In the genomic region with DNA sequence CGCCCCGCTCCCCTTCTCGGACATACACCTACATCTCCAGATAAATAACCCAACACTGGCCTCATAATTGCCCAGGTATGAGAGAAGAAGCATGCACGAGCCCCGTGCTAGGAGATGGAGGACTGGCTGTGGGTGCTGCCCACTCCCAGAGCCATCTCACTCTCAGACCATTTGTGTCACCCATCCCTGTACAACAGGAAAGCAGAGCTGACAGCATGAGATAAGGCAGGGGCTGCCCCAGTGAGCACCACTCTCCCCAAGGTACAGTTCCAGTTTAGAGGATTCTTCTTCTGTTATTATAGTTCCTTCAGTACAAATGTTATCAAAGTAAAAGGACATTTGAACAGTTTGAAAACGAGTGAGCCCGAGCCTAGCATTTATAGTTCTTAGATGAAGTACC, we compare ENCODE assay signal across 19 mouse cellular contexts. TPM values are rescaled to one million over a fixed set of nuclear protein-coding genes. Genes with fewer than 3 reads are reported as not detected.
DNase-seq lines count a peak whose midpoint lies in the region; ATAC-seq lines count a peak whose summit lies in the region.
"Had no signal": no experiment of that assay in that cellular context is flagged by ENCODE, and none has a peak within 500 bp of the region (broad histone marks: within the 10 kb centered on the region; RNA-seq: fewer than 3 reads in every experiment).

No protein-coding gene starts in this region.

- no peak overlapping the region for H3K4me2 ChIP-seq in heart, embryonic 16.5 days (ENCODE audit: low read depth, low read length)
- no peak overlapping the region for H3K4me2 ChIP-seq in liver, embryonic 15.5 days
- H3K4me2 ChIP-seq: embryonic facial prominence, embryonic 12.5 days; forebrain, embryonic 15.5 days; heart, embryonic 11.5 days; hindbrain, embryonic 15.5 days had no signal

- ATAC-seq in heart, embryonic 16.5 days (replicated peaks; ENCODE audit: extremely low read depth, insufficient read depth, low FRiP score) = no peak
- peak; percentile 50; the same call in 1 of the 2 replicates for ATAC-seq in liver, embryonic 15.5 days (ENCODE audit: insufficient read depth)
- peak; percentile 71 for ATAC-seq in megakaryocyte-erythroid progenitor cell, adult 5-6 weeks (replicated peaks; ENCODE audit: low FRiP score, low TSS enrichment, poor library complexity, severe bottlenecking)
- ATAC-seq: forebrain, embryonic 15.5 days; Patski had no signal

- 65% methylated on average over 7 of the region's 7 CpGs for WGBS in heart, embryonic 16.5 days
- 40% methylated on average over 7 of the region's 7 CpGs for WGBS in liver, embryonic 15.5 days (ENCODE audit: insufficient replicate concordance)

- peaks cover 28% of the 10 kb centered on the region for H3K4me1 ChIP-seq in heart, embryonic 16.5 days (ENCODE audit: control insufficient read depth, insufficient read depth, low read length)
- H3K4me1 ChIP-seq in liver, embryonic 15.5 days (replicated peaks) = peaks cover 33% of the 10 kb centered on the region
- H3K4me1 ChIP-seq: embryonic facial prominence, embryonic 12.5 days; forebrain, embryonic 15.5 days; hindbrain, embryonic 15.5 days had no signal

- H3K4me3 ChIP-seq in heart, embryonic 16.5 days (ENCODE audit: low read length) = no peak overlapping the region
- no peak overlapping the region for H3K4me3 ChIP-seq in liver, embryonic 15.5 days (replicated peaks)
- H3K4me3 ChIP-seq: embryonic facial prominence, embryonic 12.5 days; forebrain, embryonic 15.5 days; heart, adult 2 months; hindbrain, embryonic 15.5 days had no signal

- no peak overlapping the region for H3K9ac ChIP-seq in heart, embryonic 16.5 days (ENCODE audit: low read length)
- no peak overlapping the region for H3K9ac ChIP-seq in liver, embryonic 15.5 days
- H3K9ac ChIP-seq: embryonic facial prominence, embryonic 12.5 days; forebrain, embryonic 15.5 days; hindbrain, embryonic 15.5 days had no signal

- no peaks in the 10 kb centered on the region for H3K9me3 ChIP-seq in heart, embryonic 16.5 days (replicated peaks; ENCODE audit: control insufficient read depth, low read length)
- no peaks in the 10 kb centered on the region for H3K9me3 ChIP-seq in liver, embryonic 15.5 days (replicated peaks)
- H3K9me3 ChIP-seq: embryonic facial prominence, embryonic 12.5 days; forebrain, embryonic 15.5 days; hindbrain, embryonic 15.5 days had no signal

- peaks cover 17% of the 10 kb centered on the region for H3K36me3 ChIP-seq in heart, embryonic 16.5 days (ENCODE audit: control insufficient read depth, insufficient read depth)
- peaks cover 81% of the 10 kb centered on the region for H3K36me3 ChIP-seq in liver, embryonic 15.5 days (replicated peaks)

- H3K27ac ChIP-seq in heart, embryonic 16.5 days (ENCODE audit: low read length) = peak overlapping the region; percentile 50; the same call in 1 of the 2 replicates
- 0 out of 2 replicates have a peak overlapping the region, but pooled peaks have one; percentile 6 for H3K27ac ChIP-seq in liver, embryonic 15.5 days (replicated peaks)
- H3K27ac ChIP-seq: embryonic facial prominence, embryonic 12.5 days; forebrain, embryonic 15.5 days; heart, adult 2 months; hindbrain, embryonic 15.5 days had no signal

- DNase-seq in heart, adult 18-20 months = no peak
- peak; percentile 17 for DNase-seq in thymus, postnatal 4 days
- no peak for DNase-seq in thymus, adult 18-20 months
- DNase-seq in left cerebral cortex, adult 18-20 months (ENCODE audit: low spot score in 2 of 2) = no peak
- DNase-seq in cerebellum, postnatal 4 days (ENCODE audit: low spot score in 2 of 2) = no peak
- DNase-seq: adrenal gland, postnatal 14 days; cerebellum, adult 18-20 months; cerebellum, postnatal 10 days; heart, adult 2 months; heart, postnatal 36 days had no signal

- no peaks in the 10 kb centered on the region for H3K27me3 ChIP-seq in heart, embryonic 16.5 days (ENCODE audit: control insufficient read depth, insufficient read depth, low read length)
- H3K27me3 ChIP-seq in liver, embryonic 15.5 days = no peaks in the 10 kb centered on the region
- H3K27me3 ChIP-seq: CH12.LX; embryonic facial prominence, embryonic 12.5 days; forebrain, embryonic 15.5 days; hindbrain, embryonic 15.5 days; Patski had no signal

RNA-seq across cellular contexts. Expression of a gene that starts 32.9 kb away (rescaled TPM):
- 13.4 and 14.5 TPM in 2 replicates for polyA plus RNA-seq in heart, embryonic 16.5 days (2015; fragmentation: Nextera tagmentation; extraction: Ambion mirVana)
- 10 to 100 TPM; 10.3 to 10.4 TPM for total RNA-seq in heart, adult 18-20 months (2021)
- 5.0 and 5.4 TPM in 2 replicates for polyA plus RNA-seq in liver, embryonic 15.5 days (2015; fragmentation: Nextera tagmentation; extraction: Ambion mirVana)
- total RNA-seq in megakaryocyte-erythroid progenitor cell, adult 5-6 weeks (2014; fragmentation: Nextera tagmentation) = 8.6 and 10.2 TPM in 2 replicates
- 5.4 and 10.3 TPM in 2 replicates for total RNA-seq in megakaryocyte-erythroid progenitor cell, adult 5-6 weeks (2017)
- total RNA-seq in left cerebral cortex, adult 18-20 months (2021) = 1 to 10 TPM; 9.4 to 9.6 TPM

RNA-seq across cellular contexts. Expression of a gene that starts 33.0 kb away (rescaled TPM):
- 32.0 and 33.8 TPM in 2 replicates for polyA plus RNA-seq in heart, embryonic 16.5 days (2015; fragmentation: Nextera tagmentation; extraction: Ambion mirVana)
- 10 to 100 TPM; 19.8 to 19.9 TPM for total RNA-seq in heart, adult 18-20 months (2021)
- polyA plus RNA-seq in liver, embryonic 15.5 days (2015; fragmentation: Nextera tagmentation; extraction: Ambion mirVana) = 12.1 and 12.8 TPM in 2 replicates
- 22.0 and 30.6 TPM in 2 replicates for total RNA-seq in megakaryocyte-erythroid progenitor cell, adult 5-6 weeks (2014; fragmentation: Nextera tagmentation)
- 17.5 and 23.1 TPM in 2 replicates for total RNA-seq in megakaryocyte-erythroid progenitor cell, adult 5-6 weeks (2017)
- total RNA-seq in left cerebral cortex, adult 18-20 months (2021) = 10 to 100 TPM; 69.3 to 74.5 TPM
